Mouse (Mus musculus): ENCODE data around the gene Ddx27. TPM values are rescaled to one million over a fixed set of nuclear protein-coding genes. Genes with fewer than 3 reads are reported as not detected.

Ddx27 gene
- polyA plus RNA-seq, 1 experiment from 2014 or later, result 76.1 TPM

DNA sequence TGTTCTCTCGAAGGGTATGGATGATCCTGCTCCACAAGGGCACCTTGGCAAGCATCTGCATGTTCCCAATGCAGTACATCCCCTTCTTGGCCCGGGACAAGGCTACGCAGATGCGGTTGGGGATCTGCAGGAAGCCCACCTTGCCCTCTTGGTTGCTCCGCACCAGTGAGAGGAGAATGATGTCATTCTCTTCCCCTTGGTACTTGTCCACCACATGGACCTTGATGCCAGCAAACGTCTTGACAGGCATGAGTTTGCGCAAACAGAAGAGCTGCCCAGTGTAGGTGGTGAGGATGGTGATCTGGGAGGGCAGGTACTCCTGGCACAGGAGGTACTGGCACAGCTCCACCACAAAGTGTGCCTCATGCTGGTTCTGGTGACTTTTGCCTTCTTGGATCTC lies 23.7 kb downstream of the Ddx27 start:
- H3K4me1 ChIP-seq, result no peaks in the 10 kb centered on the region
- H3K36me3 ChIP-seq (replicated peaks), result peaks cover 100% of the 10 kb centered on the region
- H3K27me3 ChIP-seq (ENCODE audit: poor library complexity, severe bottlenecking), result no peaks in the 10 kb centered on the region
- no peak for DNase-seq (ENCODE audit: extremely low spot score, low spot score)
- 0 out of 2 replicates have a peak overlapping the region, but pooled peaks have one; percentile 20 for H3K27ac ChIP-seq
- H3K4me3 ChIP-seq, result no peak overlapping the region
- 93% methylated on average over 7 of the region's 7 CpGs for WGBS
- H3K9me3 ChIP-seq, result no peaks in the 10 kb centered on the region

DNA sequence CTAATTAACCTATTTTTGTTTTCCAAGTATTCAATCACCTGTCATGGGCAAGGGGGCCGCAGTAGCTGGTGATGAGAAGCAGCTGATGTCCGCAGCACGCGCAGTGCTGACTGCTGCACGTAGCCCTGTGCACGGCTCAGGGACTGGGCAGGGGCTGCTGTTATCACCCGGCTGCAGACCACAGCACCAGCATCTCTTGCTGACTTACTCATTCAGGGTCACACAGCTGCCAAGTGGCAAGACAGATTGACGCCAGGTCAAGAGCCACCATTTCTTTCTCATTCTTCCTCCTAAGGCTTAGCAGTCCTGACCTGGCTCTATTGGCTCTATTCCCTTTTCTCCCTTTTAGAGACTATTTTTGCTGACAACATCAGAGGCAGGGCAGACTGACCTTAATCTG lies 24.4 kb downstream of the Ddx27 start:
- DNase-seq (ENCODE audit: extremely low spot score, low spot score), result no peak
- no peaks in the 10 kb centered on the region for H3K4me1 ChIP-seq
- peaks cover 100% of the 10 kb centered on the region for H3K36me3 ChIP-seq (replicated peaks)
- H3K4me3 ChIP-seq, result no peak overlapping the region
- 91% methylated on average over 8 of the region's 8 CpGs for WGBS
- no peaks in the 10 kb centered on the region for H3K9me3 ChIP-seq
- no peak overlapping the region for H3K27ac ChIP-seq
- H3K27me3 ChIP-seq (ENCODE audit: poor library complexity, severe bottlenecking), result no peaks in the 10 kb centered on the region

DNA sequence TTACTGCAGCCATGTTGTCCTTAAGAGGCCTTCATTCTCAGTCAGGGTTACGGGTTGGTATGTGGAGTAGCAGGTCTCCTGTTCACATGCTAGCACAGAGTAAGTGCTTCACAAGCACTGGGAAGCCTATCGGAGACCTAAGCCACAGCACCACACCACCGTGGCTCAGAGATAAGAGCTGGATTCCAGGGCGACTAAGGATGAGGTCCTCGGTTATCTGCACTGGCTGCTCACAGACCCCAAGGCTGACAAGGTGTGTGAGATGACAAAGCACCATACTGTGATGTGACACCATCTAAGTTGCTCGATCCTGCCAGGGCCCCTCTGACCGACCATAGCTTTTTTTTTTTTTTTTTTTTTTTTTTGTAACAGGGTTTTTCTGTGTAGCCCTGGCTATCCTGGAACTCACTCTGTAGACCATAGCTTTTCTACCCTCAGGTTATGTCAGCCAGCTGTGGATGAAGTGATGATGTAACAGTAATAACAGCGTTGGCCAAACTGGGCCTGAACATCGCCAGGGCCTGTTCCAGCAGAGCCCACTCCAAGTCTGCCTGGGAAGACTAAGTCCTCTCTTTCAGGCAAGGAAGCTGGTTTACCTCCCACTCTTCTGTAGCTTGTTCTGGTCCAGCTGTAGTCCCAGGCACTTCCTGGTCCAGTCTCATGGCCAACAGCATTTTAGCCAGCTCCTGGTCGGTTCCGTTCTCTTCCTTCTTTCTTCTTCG lies 28.6 kb downstream of the Ddx27 start:
- DNase-seq (ENCODE audit: extremely low spot score, low spot score), result no peak
- H3K4me1 ChIP-seq, result no peaks in the 10 kb centered on the region
- H3K36me3 ChIP-seq (replicated peaks), result peaks cover 98% of the 10 kb centered on the region
- no peaks in the 10 kb centered on the region for H3K9me3 ChIP-seq
- H3K27ac ChIP-seq, result peak overlapping the region; percentile 31; the same call in 1 of the 2 replicates
- H3K27me3 ChIP-seq (ENCODE audit: poor library complexity, severe bottlenecking), result no peaks in the 10 kb centered on the region
- H3K4me3 ChIP-seq, result no peak overlapping the region
- 92% methylated on average over 12 of the region's 12 CpGs for WGBS

- DNase-seq (ENCODE audit: extremely low spot score, low spot score), result no peak
- no peak overlapping the region for H3K4me3 ChIP-seq
- H3K27me3 ChIP-seq (ENCODE audit: poor library complexity, severe bottlenecking), result no peaks in the 10 kb centered on the region
- WGBS, result 95% methylated on average over 10 of the region's 10 CpGs
- H3K9me3 ChIP-seq, result no peaks in the 10 kb centered on the region
- H3K4me1 ChIP-seq, result peaks cover 3% of the 10 kb centered on the region
- no peak overlapping the region for H3K27ac ChIP-seq
- peaks cover 92% of the 10 kb centered on the region for H3K36me3 ChIP-seq (replicated peaks)
Measured at GRCm38 (mm10) chr2:167048223-167048622, 33.2 kb downstream of the Ddx27 start.

DNA sequence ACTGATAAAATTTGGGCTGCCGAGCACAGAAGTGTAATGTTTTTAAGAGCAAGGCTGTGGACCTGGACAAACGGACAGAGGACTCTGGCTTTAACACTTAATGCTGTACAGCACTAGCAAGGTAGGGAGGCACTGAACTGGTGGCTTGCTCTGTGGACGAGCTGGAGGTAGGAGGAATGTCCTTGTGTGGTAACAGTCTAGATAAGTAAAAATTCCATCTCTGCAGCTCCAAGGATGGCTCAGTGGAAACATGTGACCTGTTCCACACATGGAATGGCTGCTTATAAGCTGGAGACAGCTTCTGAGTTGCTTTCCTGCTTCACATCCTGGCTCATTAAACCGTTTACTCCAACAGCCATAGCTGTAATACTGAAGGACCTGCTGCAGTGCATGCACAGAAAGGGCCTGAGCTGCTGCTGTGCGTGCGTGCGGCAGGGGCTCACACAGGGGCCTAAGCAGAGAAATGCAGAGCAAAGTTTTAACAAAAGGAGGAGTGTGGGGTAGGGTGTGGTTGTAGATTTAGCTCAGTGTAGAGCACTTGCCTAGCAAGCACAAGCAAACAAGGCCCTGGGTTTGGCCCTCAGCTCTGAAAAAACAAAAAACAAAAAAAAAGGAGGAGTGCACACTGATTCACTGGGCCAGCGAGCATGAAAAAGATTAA lies 33.8 kb downstream of the Ddx27 start:
- Histone ChIP-seq H3K4me1 (peaks cover 9% of the 10 kb centered on the region), H3K27me3 (ENCODE audit: poor library complexity, severe bottlenecking) (no peaks in the 10 kb centered on the region), H3K36me3 (replicated peaks) (peaks cover 91% of the 10 kb centered on the region), H3K27ac (no peak overlapping the region), H3K4me3 (no peak overlapping the region), H3K9me3 (no peaks in the 10 kb centered on the region)
- no peak for DNase-seq (ENCODE audit: extremely low spot score, low spot score)
- WGBS, result 90% methylated on average over 8 of the region's 8 CpGs

DNA sequence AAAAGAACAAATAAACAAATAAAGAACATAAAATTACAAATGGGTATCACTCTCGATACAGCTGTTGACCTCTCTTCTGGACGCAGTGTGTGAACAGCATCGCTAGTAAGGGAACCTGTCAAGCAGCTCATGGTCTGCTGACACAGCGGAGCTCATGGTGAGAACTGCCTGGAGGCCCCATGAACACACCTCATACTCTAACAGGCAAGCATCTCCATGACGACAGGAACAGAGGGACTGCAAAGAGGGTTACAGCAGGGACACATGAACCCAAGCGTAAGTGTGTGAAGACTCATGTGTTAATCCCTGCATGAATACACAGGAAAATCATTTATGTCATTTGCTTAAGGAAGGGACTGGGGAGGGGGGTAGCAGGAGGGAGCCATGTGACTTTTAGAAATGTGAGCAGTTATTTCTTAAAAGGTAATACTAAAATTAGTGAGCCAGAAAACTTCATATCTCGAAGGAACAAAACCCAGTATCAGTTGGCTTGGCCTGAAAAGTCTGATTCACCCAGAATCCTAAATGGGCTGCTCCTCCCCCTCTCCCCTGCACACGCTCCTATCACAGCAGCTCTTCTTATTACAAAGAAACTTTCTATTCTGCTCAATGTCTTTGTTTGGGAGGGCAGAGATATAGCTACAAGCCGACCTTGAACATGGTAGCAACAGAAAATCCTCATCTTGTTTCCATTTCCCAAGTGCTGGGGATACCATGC lies 38.3 kb downstream of the Ddx27 start:
- Histone ChIP-seq H3K4me1 (peaks cover 9% of the 10 kb centered on the region), H3K27me3 (ENCODE audit: poor library complexity, severe bottlenecking) (no peaks in the 10 kb centered on the region), H3K4me3 (no peak overlapping the region), H3K36me3 (replicated peaks) (peaks cover 91% of the 10 kb centered on the region), H3K9me3 (no peaks in the 10 kb centered on the region), H3K27ac (no peak overlapping the region)
- no peak for DNase-seq (ENCODE audit: extremely low spot score, low spot score)
- 81% methylated on average over 9 of the region's 9 CpGs for WGBS

- WGBS, result 95% methylated on average over 15 of the region's 15 CpGs
- Histone ChIP-seq H3K27ac (no peak overlapping the region), H3K4me3 (no peak overlapping the region), H3K4me1 (peaks cover 20% of the 10 kb centered on the region), H3K36me3 (replicated peaks) (peaks cover 84% of the 10 kb centered on the region), H3K9me3 (no peaks in the 10 kb centered on the region), H3K27me3 (ENCODE audit: poor library complexity, severe bottlenecking) (no peaks in the 10 kb centered on the region)
- DNase-seq (ENCODE audit: extremely low spot score, low spot score), result no peak
Measured at GRCm38 (mm10) chr2:167055386-167055785, 40.4 kb downstream of the Ddx27 start.

DNA sequence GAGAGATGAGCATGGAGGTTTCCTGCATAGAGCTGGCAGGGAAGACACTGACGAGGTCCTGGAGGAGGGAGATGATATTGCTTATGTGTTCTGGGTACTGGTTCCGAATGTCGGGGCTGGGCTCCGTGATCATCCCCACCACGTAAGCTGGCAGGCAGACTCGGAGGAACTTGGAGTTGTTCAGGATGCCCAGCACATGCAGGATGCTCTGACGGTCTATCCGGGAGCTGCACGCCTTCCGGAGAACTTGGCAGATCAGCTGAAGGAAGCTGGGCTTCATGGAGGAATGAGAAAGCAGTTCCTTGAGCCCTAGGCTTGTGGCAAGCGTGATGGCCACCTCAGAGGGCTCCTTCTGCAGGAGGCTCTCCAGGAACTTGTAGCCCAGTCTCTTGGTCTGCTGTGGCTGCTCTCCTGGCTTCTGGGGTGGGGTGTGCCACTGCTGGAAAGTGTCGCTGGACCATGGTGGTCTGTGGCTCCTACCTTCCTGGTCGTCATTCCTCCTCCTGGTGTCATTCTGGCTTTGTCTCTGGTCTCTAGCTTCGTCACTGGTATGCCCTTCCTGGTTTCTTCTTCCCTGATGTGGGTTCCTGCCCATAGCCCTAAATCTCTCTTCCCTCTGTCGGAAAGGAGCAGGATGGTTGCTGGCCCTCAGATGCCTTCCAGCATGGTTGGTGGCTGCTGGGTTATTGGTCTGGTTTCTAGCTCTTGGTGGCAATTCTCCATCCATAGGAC lies 41.4 kb downstream of the Ddx27 start:
- no peak for DNase-seq (ENCODE audit: extremely low spot score, low spot score)
- Histone ChIP-seq H3K4me1 (peaks cover 30% of the 10 kb centered on the region), H3K36me3 (replicated peaks) (peaks cover 75% of the 10 kb centered on the region), H3K4me3 (no peak overlapping the region), H3K9me3 (no peaks in the 10 kb centered on the region), H3K27me3 (ENCODE audit: poor library complexity, severe bottlenecking) (no peaks in the 10 kb centered on the region), H3K27ac (no peak overlapping the region)
- WGBS, result 96% methylated on average over 15 of the region's 15 CpGs

- Histone ChIP-seq H3K36me3 (replicated peaks) (peaks cover 70% of the 10 kb centered on the region), H3K4me1 (peaks cover 35% of the 10 kb centered on the region), H3K4me3 (no peak overlapping the region), H3K9me3 (no peaks in the 10 kb centered on the region), H3K27ac (no peak overlapping the region), H3K27me3 (ENCODE audit: poor library complexity, severe bottlenecking) (no peaks in the 10 kb centered on the region)
- WGBS, result 89% methylated on average over 5 of the region's 5 CpGs
- DNase-seq (ENCODE audit: extremely low spot score, low spot score), result no peak
Measured at GRCm38 (mm10) chr2:167056942-167057323, 41.9 kb downstream of the Ddx27 start.

DNA sequence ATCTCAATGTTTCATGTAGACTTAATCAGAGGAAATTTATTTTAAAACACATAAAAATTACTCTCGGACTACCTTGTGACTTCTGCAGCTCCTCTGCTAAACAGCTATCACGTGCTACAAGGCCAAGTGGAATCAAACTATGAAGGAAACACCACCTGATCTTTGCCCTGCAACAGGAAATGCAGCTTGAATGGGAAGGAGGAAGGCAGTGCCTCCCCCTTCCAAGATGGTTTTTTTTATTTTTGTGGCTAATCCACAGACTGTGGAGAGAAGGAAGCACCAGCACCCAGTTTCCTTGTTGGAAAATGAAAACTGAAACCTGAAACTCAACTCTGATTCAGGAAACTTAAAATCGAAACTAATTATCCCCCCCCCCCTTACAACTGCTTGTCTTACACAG lies 43.2 kb downstream of the Ddx27 start:
- Histone ChIP-seq H3K4me3 (no peak overlapping the region), H3K4me1 (peaks cover 40% of the 10 kb centered on the region), H3K27ac (no peak overlapping the region), H3K9me3 (no peaks in the 10 kb centered on the region), H3K36me3 (replicated peaks) (peaks cover 60% of the 10 kb centered on the region), H3K27me3 (ENCODE audit: poor library complexity, severe bottlenecking) (no peaks in the 10 kb centered on the region)
- WGBS, result 70% methylated on average over 3 of the region's 3 CpGs
- DNase-seq (ENCODE audit: extremely low spot score, low spot score), result no peak

DNA sequence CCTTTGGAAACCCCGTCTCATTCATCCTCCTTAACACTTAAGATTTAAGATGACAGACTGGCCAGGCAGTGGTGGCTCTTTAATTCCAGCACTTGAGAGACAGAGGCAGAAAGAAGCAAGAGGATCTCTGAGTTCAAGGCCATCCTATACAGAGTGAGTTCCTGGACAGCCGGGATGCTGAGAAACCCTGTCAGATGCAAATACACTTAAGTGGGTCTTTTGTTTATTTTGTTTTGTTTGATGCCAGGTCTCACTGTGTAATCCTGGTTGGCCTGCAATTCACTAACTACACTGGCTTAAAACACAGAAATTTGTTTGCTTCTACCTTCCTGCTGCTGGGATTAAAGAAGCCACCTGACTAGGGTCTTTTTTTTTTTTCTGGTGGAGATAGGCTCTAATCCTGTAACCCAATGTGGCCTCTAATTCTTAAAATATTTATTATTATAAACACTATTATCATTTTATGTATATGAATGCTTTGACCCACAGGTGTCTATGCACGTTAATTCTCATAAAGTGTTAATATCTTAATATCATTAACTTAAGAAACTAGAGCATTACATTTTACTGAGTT lies 43.9 kb downstream of the Ddx27 start:
- DNase-seq (ENCODE audit: extremely low spot score, low spot score), result no peak
- no peak overlapping the region for H3K4me3 ChIP-seq
- WGBS, result 69% methylated on average over 3 of the region's 3 CpGs
- H3K36me3 ChIP-seq (replicated peaks), result peaks cover 61% of the 10 kb centered on the region
- no peak overlapping the region for H3K27ac ChIP-seq
- no peaks in the 10 kb centered on the region for H3K9me3 ChIP-seq
- H3K4me1 ChIP-seq, result peaks cover 34% of the 10 kb centered on the region
- H3K27me3 ChIP-seq (ENCODE audit: poor library complexity, severe bottlenecking), result no peaks in the 10 kb centered on the region

- no peak for DNase-seq (ENCODE audit: extremely low spot score, low spot score)
- H3K4me1 ChIP-seq, result peaks cover 34% of the 10 kb centered on the region
- no peaks in the 10 kb centered on the region for H3K27me3 ChIP-seq (ENCODE audit: poor library complexity, severe bottlenecking)
- no peak overlapping the region for H3K27ac ChIP-seq
- peaks cover 61% of the 10 kb centered on the region for H3K36me3 ChIP-seq (replicated peaks)
- 0 out of 2 replicates have a peak overlapping the region, but pooled peaks have one; percentile 10 for H3K4me3 ChIP-seq
- WGBS, result 41% methylated on average over 8 of the region's 8 CpGs
- no peaks in the 10 kb centered on the region for H3K9me3 ChIP-seq
Measured at GRCm38 (mm10) chr2:167059536-167059935, 44.5 kb downstream of the Ddx27 start.

Data from forebrain, embryonic 10.5 days (tissue).